Mouse (Mus musculus) stomach, embryonic 15.5 days (tissue): ENCODE results near the gene Olfr5. TPM values are rescaled to one million over a fixed set of nuclear protein-coding genes. Genes with fewer than 3 reads are reported as not detected.

Experiments
- ATAC-seq: fragments of 200-750 bp; cut with Nextera tagmentation; 2 replicates; pipeline ENCODE4 v1.8.0; 2017; ENCODE audit warnings: low read depth, moderate number of reproducible peaks, moderate TSS enrichment; ENCODE audit not compliant: insufficient read depth, low FRiP score
- H3K27ac ChIP-seq: fragments of 300-500 bp; sonication (generic); 2 replicates; pipeline ENCODE4 v1.5.1; 2015; ENCODE audit warnings: mild to moderate bottlenecking, inconsistent platforms
- H3K27me3 ChIP-seq: fragments of 300-500 bp; sonication (generic); replicated peaks from 2 replicates; pipeline ENCODE4 v1.6.1; 2015; ENCODE audit warnings: inconsistent platforms
- H3K36me3 ChIP-seq: fragments of 300-500 bp; sonication (generic); 2 replicates; pipeline ENCODE4 v1.6.1; 2015; ENCODE audit warnings: inconsistent platforms
- H3K4me1 ChIP-seq: fragments of 300-500 bp; sonication (generic); 2 replicates; pipeline ENCODE4 v1.6.1; 2015; ENCODE audit warnings: inconsistent platforms
- H3K4me2 ChIP-seq: fragments of 300-500 bp; sonication (generic); 2 replicates; pipeline ENCODE4 v1.6.1; 2015; ENCODE audit warnings: mild to moderate bottlenecking, inconsistent platforms
- H3K4me3 ChIP-seq: fragments of 300-500 bp; sonication (generic); replicated peaks from 2 replicates; pipeline ENCODE4 v1.5.1; 2015; ENCODE audit warnings: inconsistent platforms
- H3K9ac ChIP-seq: fragments of 300-500 bp; sonication (generic); 2 replicates; pipeline ENCODE4 v1.6.1; 2015; ENCODE audit warnings: inconsistent platforms
- H3K9me3 ChIP-seq: fragments of 300-500 bp; sonication (generic); 2 replicates; pipeline ENCODE4 v1.6.1; 2016; ENCODE audit warnings: inconsistent platforms
- WGBS: fragments of 180-500 bp; shearing (Covaris S2); methylation state at CpG from one replicate; pipeline ENCODE4 v1.1.7; 2015; 5-methylcytosine and 5-hydroxymethylcytosine counted together
- polyA plus RNA-seq: library from polyadenylated mRNA; unstranded; fragments of >200 nt; fragmentation: Nextera tagmentation; extraction: Ambion mirVana; gene quantifications from 2 replicates; pipeline ENCODE4 v1.2.1, GENCODE M21; 2015

The Olfr5 gene
- polyA plus RNA-seq, 1 experiment from 2014 or later, result not detected

DNA sequence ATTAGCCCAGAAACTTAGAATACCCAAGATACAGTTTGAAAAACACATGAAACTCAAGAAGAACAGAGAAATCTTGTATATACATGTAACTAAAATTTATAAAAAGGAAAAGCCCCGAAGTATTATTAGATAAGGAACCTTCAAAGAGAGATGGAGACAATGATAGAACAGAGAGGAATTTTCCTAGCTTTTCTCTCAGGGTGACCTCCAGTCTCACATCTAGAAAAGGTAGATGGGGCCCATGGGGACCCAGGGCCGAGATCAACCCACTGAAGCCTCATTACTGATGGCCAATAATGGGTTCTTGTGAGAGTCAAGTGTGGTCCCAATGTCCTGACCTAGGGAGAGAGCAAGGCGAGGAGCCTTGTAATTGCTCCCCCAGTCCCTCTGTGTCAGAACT is 48.4 kb downstream of the Olfr5 start, which contains the start of gene Olfr1344:
Olfr1344 (plus strand) TSS at position 301 of the 400 bp plus-strand sequence.
- no peaks in the 10 kb centered on the region for H3K27me3 ChIP-seq
- H3K4me3 ChIP-seq, result no peak within 1 kb of the TSS
- H3K9me3 ChIP-seq, result no peaks in the 10 kb centered on the region
- no peak within 1 kb of the TSS for H3K9ac ChIP-seq
- H3K36me3 ChIP-seq, result no peaks in the 10 kb centered on the region
- H3K27ac ChIP-seq, result no peak within 1 kb of the TSS
- H3K4me2 ChIP-seq, result no peak within 1 kb of the TSS
- ATAC-seq, result no peak
- 75% methylated on average over 3 of the region's 3 CpGs for WGBS
- no peaks in the 10 kb centered on the region for H3K4me1 ChIP-seq

DNA sequence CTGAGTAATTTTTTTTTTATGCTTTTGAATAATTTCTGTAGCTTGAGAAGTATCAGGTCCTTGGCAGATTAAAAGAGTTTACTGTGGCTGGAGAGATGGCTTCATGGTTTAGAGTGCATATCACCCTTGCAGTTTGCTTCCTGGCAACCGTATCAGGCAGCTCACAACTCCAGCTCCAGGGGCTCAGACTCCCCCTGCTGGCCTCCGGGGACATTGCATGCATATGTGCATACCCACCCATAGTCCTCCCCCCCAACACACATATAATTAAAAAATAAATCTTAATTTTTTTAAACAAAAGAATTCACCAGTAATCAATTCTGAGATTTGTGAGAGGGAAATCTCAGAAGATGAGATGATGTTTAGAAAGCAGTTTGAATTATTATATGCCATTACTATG is 56.4 kb downstream of the Olfr5 start:
- Histone ChIP-seq H3K27ac (no peak overlapping the region), H3K27me3 (no peaks in the 10 kb centered on the region), H3K9ac (no peak overlapping the region), H3K36me3 (no peaks in the 10 kb centered on the region), H3K4me3 (no peak overlapping the region), H3K4me2 (no peak overlapping the region), H3K4me1 (no peaks in the 10 kb centered on the region), H3K9me3 (no peaks in the 10 kb centered on the region)
- ATAC-seq, result no peak
- WGBS, result 39% methylated on average over 2 of the region's 2 CpGs

DNA sequence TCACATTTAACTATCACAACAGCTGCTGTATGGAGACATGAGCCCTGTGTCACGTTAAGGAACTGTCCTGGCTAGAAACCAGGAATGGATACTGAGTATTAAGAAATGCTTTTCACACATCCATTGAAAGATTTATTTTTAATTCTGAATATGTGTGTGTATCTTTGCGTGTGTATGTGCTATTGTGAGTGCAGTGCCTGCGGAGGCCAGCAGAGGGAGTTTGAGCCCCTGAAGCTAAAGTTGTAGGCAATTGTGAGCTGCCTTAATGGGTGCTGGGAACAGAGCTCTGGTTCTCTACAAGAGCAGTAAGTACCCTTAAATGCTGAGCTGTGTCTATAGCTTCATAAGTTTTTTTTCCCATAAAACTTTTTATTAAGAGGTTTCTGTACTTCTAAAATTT is 57.4 kb downstream of the Olfr5 start:
- no peak for ATAC-seq

More for the DNA sequence above, 57.4 kb downstream of the Olfr5 start:
- Histone ChIP-seq H3K4me2 (no peak overlapping the region), H3K27ac (no peak overlapping the region), H3K4me3 (no peak overlapping the region), H3K27me3 (no peaks in the 10 kb centered on the region), H3K9ac (no peak overlapping the region), H3K4me1 (no peaks in the 10 kb centered on the region), H3K9me3 (no peaks in the 10 kb centered on the region), H3K36me3 (no peaks in the 10 kb centered on the region)
- WGBS, result 84% methylated on average over 3 of the region's 3 CpGs

Other genes starting within 250 kb of the Olfr5 start
- not detected in 2 replicates for gene Epp13, start 234.2 kb downstream of the Olfr5 start, polyA plus RNA-seq
- gene Zfp667, start 200.4 kb downstream of the Olfr5 start, polyA plus RNA-seq, result 8.1 and 9.3 TPM in 2 replicates
- 4.5 and 4.8 TPM in 2 replicates for gene Zfp583, start 155.7 kb downstream of the Olfr5 start, polyA plus RNA-seq
- gene Gm3854, start 143.2 kb downstream of the Olfr5 start, polyA plus RNA-seq, result 1.6 and 2.7 TPM in 2 replicates
- gene Zfp78, start 123.7 kb downstream of the Olfr5 start, polyA plus RNA-seq, result 1.6 and 1.9 TPM in 2 replicates
- 6.9 and 7.6 TPM in 2 replicates for gene Zfp28, start 103.6 kb downstream of the Olfr5 start, polyA plus RNA-seq
- 0.23 and 0.26 TPM in 2 replicates for gene Smim17, start 88.2 kb downstream of the Olfr5 start, polyA plus RNA-seq
- not detected in 2 replicates for gene Gm20715, start 76.7 kb downstream of the Olfr5 start, polyA plus RNA-seq
- gene Olfr1344, start 48.3 kb downstream of the Olfr5 start, polyA plus RNA-seq, result not detected in 2 replicates
- not detected in 2 replicates for gene Olfr1336, start 30.8 kb downstream of the Olfr5 start, polyA plus RNA-seq
- gene Olfr1346, start 19.8 kb downstream of the Olfr5 start, polyA plus RNA-seq, result not detected in 2 replicates
- gene Olfr1347, start 12.8 kb upstream of the Olfr5 start, polyA plus RNA-seq, result not detected in 2 replicates
- gene Olfr1348, start 21.8 kb upstream of the Olfr5 start, polyA plus RNA-seq, result not detected in 2 replicates
- not detected in 2 replicates for gene Olfr1349, start 36.0 kb upstream of the Olfr5 start, polyA plus RNA-seq
- gene Olfr1350, start 77.9 kb upstream of the Olfr5 start, polyA plus RNA-seq, result not detected in 2 replicates
- gene Zim1, start 209.5 kb upstream of the Olfr5 start, polyA plus RNA-seq, result 5.3 and 6.3 TPM in 2 replicates
- 134 and 157 TPM in 2 replicates for gene Peg3, start 243.5 kb upstream of the Olfr5 start, polyA plus RNA-seq
- 5.7 and 6.2 TPM in 2 replicates for gene Usp29, start 243.6 kb upstream of the Olfr5 start, polyA plus RNA-seq